9 mouse cellular contexts compared by ENCODE assay signal in the genomic region with DNA sequence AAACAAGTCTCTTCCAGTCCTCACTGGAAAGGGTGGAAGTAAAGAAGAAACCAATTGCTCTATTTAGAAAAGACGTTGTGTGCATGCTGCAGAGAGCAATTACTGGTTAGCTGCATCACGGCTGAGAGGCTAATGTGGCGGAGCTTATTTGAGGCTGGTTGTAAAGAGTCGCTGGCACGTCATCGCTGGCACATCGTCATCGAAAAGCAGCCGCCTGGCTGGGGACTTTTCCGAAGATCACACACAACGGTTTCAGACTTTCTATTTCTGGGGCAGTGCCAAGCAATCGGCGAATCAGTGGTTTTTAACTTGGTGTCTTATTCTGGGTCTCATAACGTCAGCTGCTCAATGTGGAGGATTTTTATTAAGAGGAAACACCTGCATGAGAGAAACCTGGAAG. TPM values are rescaled to one million over a fixed set of nuclear protein-coding genes. Genes with fewer than 3 reads are reported as not detected.
A peak's percentile ranks its signal among the peaks of the same experiment; 100 is the strongest.
DNase-seq lines count a peak whose midpoint lies in the region; ATAC-seq and TF ChIP-seq lines count a peak whose summit lies in the region.
"Had no signal": no experiment of that assay in that cellular context is flagged by ENCODE, and none has a peak within 500 bp of the region (broad histone marks: within the 10 kb centered on the region; RNA-seq: fewer than 3 reads in every experiment).

No protein-coding gene starts in this region.

- H3K9me3 ChIP-seq in forebrain, embryonic 15.5 days: no peaks in the 10 kb centered on the region
- H3K9me3 ChIP-seq in liver, postnatal 0 days (ENCODE audit: low read length): no peaks in the 10 kb centered on the region
- H3K9me3 ChIP-seq: liver, embryonic 13.5 days had no signal

- H3K4me3 ChIP-seq in forebrain, embryonic 15.5 days: peak overlapping the region; percentile 24
- H3K4me3 ChIP-seq in liver, postnatal 0 days (ENCODE audit: low read depth, low read length): no peak overlapping the region
- H3K4me3 ChIP-seq: liver, embryonic 13.5 days had no signal

- no peaks in the 10 kb centered on the region for H3K27me3 ChIP-seq in forebrain, embryonic 15.5 days
- H3K27me3 ChIP-seq in liver, postnatal 0 days (ENCODE audit: insufficient read depth, low read length): no peaks in the 10 kb centered on the region
- H3K27me3 ChIP-seq: liver, embryonic 13.5 days had no signal

- no peak for TF ChIP-seq CTCF in liver, postnatal 0 days (IDR thresholded peaks at IDR 0.05; ENCODE audit: low read depth)

- DNase-seq in adrenal gland, postnatal 14 days: peak; percentile 13
- no peak for DNase-seq in adrenal gland, postnatal 25 days
- DNase-seq in 3134 (ENCODE audit: extremely low read depth, insufficient read length, low spot score): peak; percentile 7
- DNase-seq in layer of hippocampus, adult 9-11 months: peak; percentile 26
- DNase-seq in naive thymus-derived CD4-positive, alpha-beta T cell, adult 2 months (ENCODE audit: low read depth): peak; percentile 90
- DNase-seq in thymus, postnatal 25 days: peak; percentile 55
- DNase-seq in liver, postnatal 0 days: no peak
- DNase-seq: liver, embryonic 13.5 days had no signal

- 0 out of 2 replicates have a peak overlapping the region, but pooled peaks have one; percentile 21 for H3K9ac ChIP-seq in forebrain, embryonic 15.5 days (replicated peaks)
- H3K9ac ChIP-seq in liver, postnatal 0 days (replicated peaks): no peak overlapping the region
- H3K9ac ChIP-seq: liver, embryonic 13.5 days had no signal

- TF ChIP-seq EP300 in liver, postnatal 0 days (IDR thresholded peaks at IDR 0.05; ENCODE audit: low read depth): no peak

- peaks cover 18% of the 10 kb centered on the region for H3K4me1 ChIP-seq in forebrain, embryonic 15.5 days
- H3K4me1 ChIP-seq in liver, postnatal 0 days (ENCODE audit: insufficient read depth): peaks cover 5% of the 10 kb centered on the region; the same call in 1 of the 2 replicates
- H3K4me1 ChIP-seq: liver, embryonic 13.5 days had no signal

- peak; percentile 86 for ATAC-seq in forebrain, embryonic 15.5 days (replicated peaks)
- no peak for ATAC-seq in liver, postnatal 0 days

- H3K4me2 ChIP-seq in forebrain, embryonic 15.5 days (replicated peaks): peak overlapping the region; percentile 39
- H3K4me2 ChIP-seq in liver, postnatal 0 days (ENCODE audit: low read depth, low read length): no peak overlapping the region
- H3K4me2 ChIP-seq: liver, embryonic 13.5 days had no signal

- no peaks in the 10 kb centered on the region for H3K36me3 ChIP-seq in forebrain, embryonic 15.5 days
- no peaks in the 10 kb centered on the region for H3K36me3 ChIP-seq in liver, postnatal 0 days (replicated peaks; ENCODE audit: insufficient read depth, low read length)
- H3K36me3 ChIP-seq: liver, embryonic 13.5 days had no signal

- 24% methylated on average over 14 of the region's 14 CpGs for WGBS in forebrain, embryonic 15.5 days
- 70% methylated on average over 14 of the region's 14 CpGs for WGBS in liver, postnatal 0 days (ENCODE audit: insufficient replicate concordance)

- H3K27ac ChIP-seq in forebrain, embryonic 15.5 days (replicated peaks): peak overlapping the region; percentile 60
- H3K27ac ChIP-seq in liver, postnatal 0 days (ENCODE audit: low read depth): no peak overlapping the region
- H3K27ac ChIP-seq: liver, embryonic 13.5 days had no signal

RNA-seq across cellular contexts. Expression of a gene that starts 26.8 kb away (rescaled TPM):
- total RNA-seq in adrenal gland, postnatal 14 days (2021): 12.6 and 13.5 TPM in 2 replicates
- total RNA-seq in adrenal gland, postnatal 25 days (2021): 13.6 and 15.0 TPM in 2 replicates
- 26.2 and 27.7 TPM in 2 replicates for polyA plus RNA-seq in forebrain, embryonic 15.5 days (2015; fragmentation: Nextera tagmentation; extraction: Ambion mirVana)
- 2.4 and 2.8 TPM in 2 replicates for polyA plus RNA-seq in liver, postnatal 0 days (2015; fragmentation: Nextera tagmentation; extraction: Ambion mirVana)

Comparison
In these comparisons a context has a peak if more than half of its experiments do, and no peak if none do; other contexts are left out.
1. DNase-seq: peak in adrenal gland, postnatal 14 days (single experiment), 3134 (single experiment), layer of hippocampus, adult 9-11 months (single experiment), naive thymus-derived CD4-positive, alpha-beta T cell, adult 2 months (single experiment) and thymus, postnatal 25 days (single experiment); none in adrenal gland, postnatal 25 days (single experiment) and liver, postnatal 0 days (single experiment).